Mouse (Mus musculus): Measurements from ENCODE around the gene Rnf114. TPM values are rescaled to one million over a fixed set of nuclear protein-coding genes. Genes with fewer than 3 reads are reported as not detected.
A peak's percentile ranks its signal among the peaks of the same experiment; 100 is the strongest.

Gene Rnf114
- polyA plus RNA-seq, 2 experiments: 23.9 to 25.8 TPM

- ATAC-seq (ENCODE audit: insufficient read depth): no peak
- H3K36me3 ChIP-seq (replicated peaks; ENCODE audit: control insufficient read depth, insufficient read depth, low read depth): peaks cover 30% of the 10 kb centered on the region
These were observed 18.2 kb upstream of the Rnf114 start for GRCm38 (mm10) chr2:167474218-167474617.

GRCm38 (mm10) chr2:167475596-167475995 is 16.8 kb upstream of the Rnf114 start:
- no peak for TF ChIP-seq EP300 (IDR thresholded peaks at IDR 0.05; ENCODE audit: low read depth)
- no peak for TF ChIP-seq CTCF (IDR thresholded peaks at IDR 0.05; ENCODE audit: low read depth)
- H3K4me3 ChIP-seq (ENCODE audit: insufficient read depth in 1 of 2, low read depth in 2 of 2, low read length in 2 of 2): no peak overlapping the region
- H3K27ac ChIP-seq: no peak overlapping the region
- H3K9me3 ChIP-seq (ENCODE audit: control insufficient read depth, low read length): no peaks in the 10 kb centered on the region
- peaks cover 21% of the 10 kb centered on the region for H3K36me3 ChIP-seq (replicated peaks; ENCODE audit: control insufficient read depth, insufficient read depth, low read depth)
- no peaks in the 10 kb centered on the region for H3K4me1 ChIP-seq (replicated peaks; ENCODE audit: control insufficient read depth in 2 of 2, insufficient read depth in 2 of 2, low read length in 1 of 2)
- H3K9ac ChIP-seq (replicated peaks): no peak overlapping the region
- H3K4me2 ChIP-seq (ENCODE audit: low read depth): no peak overlapping the region
- H3K27me3 ChIP-seq (ENCODE audit: control insufficient read depth, insufficient read depth, low read length): no peaks in the 10 kb centered on the region
- 76% methylated on average over 5 of the region's 5 CpGs for WGBS (ENCODE audit: insufficient replicate concordance)
- ATAC-seq (ENCODE audit: insufficient read depth) (no peak), DNase-seq (ENCODE audit: low read depth in 3 of 3, low spot score in 3 of 3) (no peak)

More at GRCm38 (mm10) chr2:167474218-167474617, 18.2 kb upstream of the Rnf114 start:
- no peak overlapping the region for H3K4me3 ChIP-seq (ENCODE audit: insufficient read depth in 1 of 2, low read depth in 2 of 2, low read length in 2 of 2)
- H3K4me1 ChIP-seq (replicated peaks; ENCODE audit: control insufficient read depth in 2 of 2, insufficient read depth in 2 of 2, low read length in 1 of 2): no peaks in the 10 kb centered on the region
- no peak overlapping the region for H3K4me2 ChIP-seq (ENCODE audit: low read depth)
- DNase-seq (ENCODE audit: low read depth in 3 of 3, low spot score in 3 of 3): no peak
- no peak overlapping the region for H3K9ac ChIP-seq (replicated peaks)
- no peak overlapping the region for H3K27ac ChIP-seq
- TF ChIP-seq EP300 (IDR thresholded peaks at IDR 0.05; ENCODE audit: low read depth) (no peak), CTCF (IDR thresholded peaks at IDR 0.05; ENCODE audit: low read depth) (no peak)
- WGBS (ENCODE audit: insufficient replicate concordance): 81% methylated on average over 6 of the region's 6 CpGs
- no peaks in the 10 kb centered on the region for H3K27me3 ChIP-seq (ENCODE audit: control insufficient read depth, insufficient read depth, low read length)
- H3K9me3 ChIP-seq (ENCODE audit: control insufficient read depth, low read length): no peaks in the 10 kb centered on the region

- ATAC-seq (ENCODE audit: insufficient read depth) (peak; percentile 11; the same call in 1 of the 2 replicates), DNase-seq (ENCODE audit: low read depth in 3 of 3, low spot score in 3 of 3) (no peak)
- Histone ChIP-seq H3K4me3 (ENCODE audit: insufficient read depth in 1 of 2, low read depth in 2 of 2, low read length in 2 of 2) (no peak overlapping the region), H3K27me3 (ENCODE audit: control insufficient read depth, insufficient read depth, low read length) (no peaks in the 10 kb centered on the region), H3K4me1 (replicated peaks; ENCODE audit: control insufficient read depth in 2 of 2, insufficient read depth in 2 of 2, low read length in 1 of 2) (no peaks in the 10 kb centered on the region), H3K9me3 (ENCODE audit: control insufficient read depth, low read length) (no peaks in the 10 kb centered on the region), H3K9ac (replicated peaks) (no peak overlapping the region), H3K4me2 (ENCODE audit: low read depth) (no peak overlapping the region), H3K27ac (no peak overlapping the region), H3K36me3 (replicated peaks; ENCODE audit: control insufficient read depth, insufficient read depth, low read depth) (peaks cover 20% of the 10 kb centered on the region)
- peak; percentile 23; the same call in 1 of the 2 replicates for TF ChIP-seq CTCF (IDR thresholded peaks at IDR 0.05; ENCODE audit: low read depth)
- TF ChIP-seq EP300 (IDR thresholded peaks at IDR 0.05; ENCODE audit: low read depth): no peak
- 54% methylated on average over 7 of the region's 7 CpGs for WGBS (ENCODE audit: insufficient replicate concordance)
These were observed 16.2 kb upstream of the Rnf114 start for GRCm38 (mm10) chr2:167476200-167476688.

DNA sequence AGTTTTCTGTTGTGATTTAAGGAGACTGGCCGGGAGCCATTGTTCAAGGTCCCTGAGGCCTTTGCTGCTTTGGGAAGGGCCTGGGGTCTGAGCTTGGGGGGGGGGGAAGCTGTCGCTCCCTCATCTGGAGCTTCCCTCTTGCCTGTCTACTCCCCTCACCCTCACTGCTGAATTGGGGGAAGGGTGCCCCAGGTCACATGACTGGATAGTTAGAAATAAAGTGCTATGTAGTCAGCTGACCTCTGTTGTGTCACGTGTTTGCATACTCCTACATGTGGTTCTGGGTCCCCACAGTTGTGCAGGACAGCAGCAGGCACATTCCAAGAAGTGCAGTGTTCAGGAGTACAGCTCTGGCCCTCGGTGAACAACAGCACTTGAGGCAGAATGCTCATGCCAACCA is 15.7 kb upstream of the Rnf114 start:
- H3K27me3 ChIP-seq (ENCODE audit: control insufficient read depth, insufficient read depth, low read length): no peaks in the 10 kb centered on the region
- DNase-seq (ENCODE audit: low read depth in 3 of 3, low spot score in 3 of 3): no peak
- no peak overlapping the region for H3K4me3 ChIP-seq (ENCODE audit: insufficient read depth in 1 of 2, low read depth in 2 of 2, low read length in 2 of 2)
- H3K4me1 ChIP-seq (replicated peaks; ENCODE audit: control insufficient read depth in 2 of 2, insufficient read depth in 2 of 2, low read length in 1 of 2): no peaks in the 10 kb centered on the region
- H3K27ac ChIP-seq: no peak overlapping the region
- H3K9me3 ChIP-seq (ENCODE audit: control insufficient read depth, low read length): no peaks in the 10 kb centered on the region
- no peak overlapping the region for H3K9ac ChIP-seq (replicated peaks)
- H3K36me3 ChIP-seq (replicated peaks; ENCODE audit: control insufficient read depth, insufficient read depth, low read depth): peaks cover 14% of the 10 kb centered on the region
- ATAC-seq (ENCODE audit: insufficient read depth): no peak
- H3K4me2 ChIP-seq (ENCODE audit: low read depth): no peak overlapping the region
- TF ChIP-seq EP300 (IDR thresholded peaks at IDR 0.05; ENCODE audit: low read depth): no peak
- WGBS (ENCODE audit: insufficient replicate concordance): 54% methylated on average over 4 of the region's 4 CpGs

DNA sequence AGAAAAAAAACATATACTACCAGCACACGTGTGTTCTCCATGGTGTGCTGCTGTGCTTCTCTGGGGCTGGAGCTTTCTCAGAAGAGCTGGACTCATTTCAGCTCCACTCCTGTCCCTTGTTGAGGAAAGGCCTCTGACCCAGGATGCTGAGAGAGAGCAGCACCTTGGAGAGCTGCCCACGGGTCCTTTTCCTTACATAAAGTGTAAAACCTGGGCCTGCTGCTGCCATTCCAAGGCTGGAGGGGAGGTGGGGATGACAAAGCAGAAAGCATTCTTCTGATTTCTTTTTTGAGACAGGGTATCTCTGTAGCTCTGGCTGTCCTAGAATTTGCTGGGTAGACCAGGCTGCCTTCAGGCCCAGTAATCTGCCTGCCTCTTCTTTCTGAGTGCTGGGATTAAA is 14.3 kb upstream of the Rnf114 start:
- Histone ChIP-seq H3K9ac (replicated peaks) (no peak overlapping the region), H3K4me3 (ENCODE audit: insufficient read depth in 1 of 2, low read depth in 2 of 2, low read length in 2 of 2) (no peak overlapping the region), H3K4me1 (replicated peaks; ENCODE audit: control insufficient read depth in 2 of 2, insufficient read depth in 2 of 2, low read length in 1 of 2) (no peaks in the 10 kb centered on the region), H3K27me3 (ENCODE audit: control insufficient read depth, insufficient read depth, low read length) (no peaks in the 10 kb centered on the region), H3K4me2 (ENCODE audit: low read depth) (no peak overlapping the region), H3K27ac (no peak overlapping the region), H3K9me3 (ENCODE audit: control insufficient read depth, low read length) (no peaks in the 10 kb centered on the region), H3K36me3 (replicated peaks; ENCODE audit: control insufficient read depth, insufficient read depth, low read depth) (peaks cover 18% of the 10 kb centered on the region)
- WGBS (ENCODE audit: insufficient replicate concordance): 43% methylated on average over 2 of the region's 2 CpGs
- TF ChIP-seq CTCF (IDR thresholded peaks at IDR 0.05; ENCODE audit: low read depth) (no peak), EP300 (IDR thresholded peaks at IDR 0.05; ENCODE audit: low read depth) (no peak)
- ATAC-seq (ENCODE audit: insufficient read depth) (no peak), DNase-seq (ENCODE audit: low read depth in 3 of 3, low spot score in 3 of 3) (no peak)
